Mouse (Mus musculus) MEL (cell line): Measurements from ENCODE around the gene Osgin1.

Source experiments
- CHD2 ChIP-seq: IDR thresholded peaks from 2 replicates; pipeline ENCODE4 v1.6.1; 2011; ENCODE audit warnings: low read length, improper control_type of control experiment
- CTCF ChIP-seq, 3 experiments: IDR thresholded peaks in 2 of 3; conservative IDR thresholded peaks in 1 of 3; 2 replicates each; pipeline ENCODE4 v1.5.1; 2011 to 2012; ENCODE audit warnings: low read length in 3 of 3, low read depth in 2 of 3, mild to moderate bottlenecking in 2 of 3, improper control_type of control experiment in 1 of 3, inconsistent platforms in 1 of 3, mixed read lengths in 1 of 3, moderate library complexity in 1 of 3; ENCODE audit not compliant: control insufficient read depth in 1 of 3, insufficient read depth in 1 of 3, poor library complexity in 1 of 3, severe bottlenecking in 1 of 3
- MYB ChIP-seq: IDR thresholded peaks from 2 replicates; pipeline ENCODE4 v1.6.1; 2011; ENCODE audit warnings: mild to moderate bottlenecking, low read depth, low read length, improper control_type of control experiment
- POLR2A ChIP-seq, 2 experiments: IDR thresholded peaks; 2 replicates each; pipeline ENCODE4 v1.6.1; 2011 to 2012; ENCODE audit warnings: low read length in 2 of 2, mild to moderate bottlenecking in 2 of 2, control low read depth in 1 of 2, improper control_type of control experiment in 1 of 2, low read depth in 1 of 2, moderate library complexity in 1 of 2; ENCODE audit not compliant: control insufficient read depth in 1 of 2, insufficient read depth in 1 of 2, poor library complexity in 1 of 2
- RCOR1 ChIP-seq: IDR thresholded peaks from 2 replicates; pipeline ENCODE4 v1.6.1; 2012; ENCODE audit warnings: low read depth, mild to moderate bottlenecking, inconsistent platforms, low read length, improper control_type of control experiment
- SIN3A ChIP-seq: IDR thresholded peaks from 2 replicates; pipeline ENCODE4 v1.6.1; 2012; ENCODE audit warnings: low read length, improper control_type of control experiment, inconsistent platforms
- TCF12 ChIP-seq: IDR thresholded peaks from 2 replicates; pipeline ENCODE4 v1.6.1; 2014; ENCODE audit warnings: low read depth, mild to moderate bottlenecking, inconsistent platforms, low read length, improper control_type of control experiment, moderate library complexity
- ZC3H11A ChIP-seq: IDR thresholded peaks from 2 replicates; pipeline ENCODE4 v1.6.1; 2012; ENCODE audit warnings: low read depth, mild to moderate bottlenecking, inconsistent platforms, low read length, improper control_type of control experiment
- ZKSCAN1 ChIP-seq: IDR thresholded peaks from 2 replicates; pipeline ENCODE4 v1.6.1; 2012; ENCODE audit warnings: low read depth, mild to moderate bottlenecking, inconsistent platforms, low read length, improper control_type of control experiment, moderate library complexity

DNA sequence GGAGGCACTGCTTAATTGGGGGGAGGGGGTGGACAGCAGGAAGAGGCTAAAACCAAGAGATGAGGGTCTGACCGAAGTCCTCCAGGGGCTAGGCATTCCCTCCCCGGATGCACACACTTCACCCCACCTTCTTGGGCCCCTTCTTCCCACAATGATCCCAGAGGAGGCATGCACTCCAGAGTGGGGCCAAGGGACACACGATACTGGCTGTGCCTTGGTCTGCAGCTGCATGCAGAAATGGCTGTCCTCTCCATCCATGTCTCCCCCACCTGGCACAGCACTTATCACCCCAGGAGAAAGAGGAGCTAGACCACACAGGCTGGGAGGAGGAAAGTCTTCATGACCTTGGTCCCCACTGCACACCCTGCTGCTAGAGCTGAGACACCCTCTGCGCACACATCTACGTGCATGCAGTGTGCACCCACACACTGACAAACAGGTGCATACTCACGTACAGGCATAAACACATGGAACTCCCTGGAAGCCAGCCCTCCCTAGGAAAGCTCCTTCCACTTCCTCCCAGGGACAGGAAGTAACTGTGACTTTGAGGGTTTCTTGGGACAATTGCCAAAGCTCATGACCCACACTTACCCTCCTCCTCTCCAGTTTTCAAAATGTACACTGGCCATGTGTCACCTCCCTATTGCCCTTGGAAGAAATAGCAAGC lies 7.7 kb upstream of the Osgin1 start:
- TF ChIP-seq RCOR1 (no peak), POLR2A (IDR thresholded peaks at IDR 0.05; ENCODE audit: control insufficient read depth in 1 of 2, insufficient read depth in 1 of 2, low read depth in 1 of 2, low read length in 2 of 2, poor library complexity in 1 of 2) (no peak), MYB (no peak), CTCF (IDR thresholded peaks at IDR 0.05 in 2 of 3, conservative IDR thresholded peaks at IDR 0.05 in 1 of 3; ENCODE audit: control insufficient read depth in 1 of 3, insufficient read depth in 1 of 3, low read depth in 2 of 3, low read length in 3 of 3, poor library complexity in 1 of 3, severe bottlenecking in 1 of 3) (no peak), CHD2 (no peak), ZC3H11A (no peak), TCF12 (no peak), SIN3A (no peak), ZKSCAN1 (no peak)
